Mouse (Mus musculus): Measurements from ENCODE around the gene Cdc6.
A peak's percentile ranks its signal among the peaks of the same experiment; 100 is the strongest.

GRCm38 (mm10) chr11:98863028-98863750 lies 44.4 kb upstream of the Cdc6 start, which contains the start of gene Wipf2:
- TF ChIP-seq CTCF (IDR thresholded peaks at IDR 0.05): peak; percentile 89
- TF ChIP-seq POLR2A (IDR thresholded peaks at IDR 0.05; ENCODE audit: insufficient read depth, low read depth, low read length): peak; percentile 81
- peak; percentile 78; the same call in 1 of the 2 replicates for TF ChIP-seq EP300 (IDR thresholded peaks at IDR 0.05; ENCODE audit: insufficient read depth, low read depth, low read length)

Data from heart, adult 2 months (tissue).